Mouse (Mus musculus) right cerebral cortex, postnatal 4 days (tissue): Measurements from ENCODE around the gene Rpl3.
A peak's percentile ranks its signal among the peaks of the same experiment; 100 is the strongest.

Experiments used
- DNase-seq: peaks from one replicate; pipeline ENCODE4 v3.0.0-alpha.2; 2022

Gene Rpl3

GRCm38 (mm10) chr15:80114414-80114813 is 22.7 kb upstream of the Rpl3 start:
- DNase-seq: no peak

GRCm38 (mm10) chr15:80112499-80112898 is 20.8 kb upstream of the Rpl3 start:
- no peak for DNase-seq

- no peak for DNase-seq
These were observed 19.8 kb upstream of the Rpl3 start for GRCm38 (mm10) chr15:80111436-80111835.

GRCm38 (mm10) chr15:80107575-80107974 is 15.9 kb upstream of the Rpl3 start:
- no peak for DNase-seq

- no peak for DNase-seq
These were observed 15.5 kb upstream of the Rpl3 start for GRCm38 (mm10) chr15:80107143-80107542.

GRCm38 (mm10) chr15:80105490-80106410 is 14.1 kb upstream of the Rpl3 start:
- DNase-seq: no peak

- no peak for DNase-seq
These were observed 10.8 kb upstream of the Rpl3 start for GRCm38 (mm10) chr15:80102495-80102894.

GRCm38 (mm10) chr15:80101503-80101902 is 9.8 kb upstream of the Rpl3 start:
- DNase-seq: no peak

- DNase-seq: no peak
These were observed 9.2 kb upstream of the Rpl3 start for GRCm38 (mm10) chr15:80100871-80101270.

- no peak for DNase-seq
These were observed 8.5 kb upstream of the Rpl3 start for GRCm38 (mm10) chr15:80100196-80100595.

GRCm38 (mm10) chr15:80099477-80099876 is 7.8 kb upstream of the Rpl3 start:
- DNase-seq: no peak

GRCm38 (mm10) chr15:80098809-80099208 is 7.1 kb upstream of the Rpl3 start:
- no peak for DNase-seq

GRCm38 (mm10) chr15:80097999-80098461 is 6.4 kb upstream of the Rpl3 start:
- no peak for DNase-seq

- DNase-seq: no peak
These were observed 5.5 kb upstream of the Rpl3 start for GRCm38 (mm10) chr15:80096946-80097881.

GRCm38 (mm10) chr15:80096406-80096805 is 4.7 kb upstream of the Rpl3 start:
- DNase-seq: no peak

- no peak for DNase-seq
These were observed 3.9 kb upstream of the Rpl3 start for GRCm38 (mm10) chr15:80095596-80095995.

GRCm38 (mm10) chr15:80094201-80094600 is 2.5 kb upstream of the Rpl3 start:
- no peak for DNase-seq

GRCm38 (mm10) chr15:80092599-80092998 is 931 bp upstream of the Rpl3 start:
- DNase-seq: no peak

GRCm38 (mm10) chr15:80092041-80092441 is 373 bp upstream of the Rpl3 start:
- DNase-seq: no peak

GRCm38 (mm10) chr15:80090741-80091120 is 937 bp downstream of the Rpl3 start:
- DNase-seq: no peak

GRCm38 (mm10) chr15:80090155-80090554 is 1.5 kb downstream of the Rpl3 start:
- no peak for DNase-seq

GRCm38 (mm10) chr15:80088637-80089036 is 3.0 kb downstream of the Rpl3 start:
- peak; percentile 95 for DNase-seq

- no peak for DNase-seq
These were observed 4.2 kb downstream of the Rpl3 start for GRCm38 (mm10) chr15:80087406-80088012.
